Mouse (Mus musculus) midbrain, embryonic 12.5 days (tissue): ENCODE data around the gene Irgm2. TPM values are rescaled to one million over a fixed set of nuclear protein-coding genes. Genes with fewer than 3 reads are reported as not detected.
"Not testable (repeated sequence)": the region's sequence is repeated elsewhere in the genome, so short reads cannot be mapped to it uniquely, and the experiment has no call there.

ENCODE experiments used
- ATAC-seq: fragments of 200-750 bp; cut with Nextera tagmentation; 2 replicates; pipeline ENCODE4 v1.8.0; 2017; ENCODE audit warnings: low read depth, moderate TSS enrichment, moderate library complexity; ENCODE audit not compliant: low FRiP score
- H3K27ac ChIP-seq: fragments of 300-500 bp; sonication (generic); replicated peaks from 2 replicates; pipeline ENCODE4 v1.5.1; 2016; ENCODE audit warnings: mild to moderate bottlenecking
- H3K27me3 ChIP-seq: fragments of 300-500 bp; sonication (generic); 2 replicates; pipeline ENCODE4 v1.6.1; 2016; ENCODE audit warnings: mild to moderate bottlenecking
- H3K36me3 ChIP-seq: fragments of 300-500 bp; sonication (generic); 2 replicates; pipeline ENCODE4 v1.6.1; 2016
- H3K4me1 ChIP-seq: fragments of 300-500 bp; sonication (generic); 2 replicates; pipeline ENCODE4 v1.6.1; 2016
- H3K4me2 ChIP-seq: fragments of 300-500 bp; sonication (generic); replicated peaks from 2 replicates; pipeline ENCODE4 v1.6.1; 2016; ENCODE audit warnings: mild to moderate bottlenecking, moderate library complexity
- H3K4me3 ChIP-seq: fragments of 300-500 bp; sonication (generic); 2 replicates; pipeline ENCODE4 v1.5.1; 2016; ENCODE audit warnings: mild to moderate bottlenecking
- H3K9ac ChIP-seq: fragments of 300-500 bp; sonication (generic); replicated peaks from 2 replicates; pipeline ENCODE4 v1.6.1; 2016; ENCODE audit warnings: mild to moderate bottlenecking, moderate library complexity
- H3K9me3 ChIP-seq: fragments of 300-500 bp; sonication (generic); 2 replicates; pipeline ENCODE4 v1.6.1; 2016; ENCODE audit warnings: mild to moderate bottlenecking
- WGBS: fragments of 180-500 bp; shearing (Covaris S2); methylation state at CpG from one replicate; pipeline ENCODE4 v1.1.7; 2016; 5-methylcytosine and 5-hydroxymethylcytosine counted together
- polyA plus RNA-seq: library from polyadenylated mRNA; unstranded; fragments of >200 nt; fragmentation: Nextera tagmentation; extraction: Ambion mirVana; gene quantifications from 2 replicates; pipeline ENCODE4 v1.2.1, GENCODE M21; 2016

Irgm2 gene
- polyA plus RNA-seq, 1 experiment from 2014 or later, result 0.97 TPM

DNA sequence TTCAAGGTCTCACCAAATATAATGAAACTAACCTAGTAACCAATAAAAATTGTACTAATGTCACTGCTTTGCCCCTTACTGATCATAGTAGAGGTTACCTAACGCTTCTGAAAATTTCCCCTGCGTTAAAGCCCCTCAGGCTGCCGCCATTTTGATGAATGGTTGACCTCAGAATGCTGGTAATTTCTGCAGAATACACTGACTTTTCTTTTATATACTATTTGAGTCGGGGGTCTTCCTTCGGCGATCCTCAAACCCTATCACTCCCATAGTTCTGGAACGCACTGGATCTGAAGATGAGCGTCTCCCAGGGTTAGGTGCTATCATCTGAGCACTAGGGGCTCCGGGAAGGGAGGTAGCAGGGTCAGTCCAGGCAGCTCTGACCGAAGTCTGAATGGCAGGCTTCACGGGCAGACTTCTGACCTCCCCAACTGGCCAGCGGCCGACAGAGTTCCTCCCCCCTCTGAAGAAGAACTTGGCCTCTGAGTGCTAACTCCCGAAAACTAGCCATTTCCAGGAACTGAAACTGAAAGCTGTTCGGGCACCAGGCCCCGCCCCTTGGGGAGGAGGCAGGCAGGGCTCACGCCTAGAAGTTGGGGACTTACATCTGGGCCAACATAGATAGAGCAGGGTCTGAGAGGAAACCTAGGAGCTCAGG is 15.1 kb downstream of the Irgm2 start:
- no peaks in the 10 kb centered on the region for H3K27me3 ChIP-seq
- peak overlapping the region; percentile 27 for H3K4me3 ChIP-seq
- no peak overlapping the region for H3K9ac ChIP-seq
- no peaks in the 10 kb centered on the region for H3K9me3 ChIP-seq
- 52% methylated on average over 17 of the region's 17 CpGs for WGBS
- no peaks in the 10 kb centered on the region for H3K36me3 ChIP-seq
- no peak overlapping the region for H3K27ac ChIP-seq
- peak overlapping the region; percentile 38 for H3K4me2 ChIP-seq
- H3K4me1 ChIP-seq, result peaks cover 6% of the 10 kb centered on the region; the same call in 1 of the 2 replicates
- no peak for ATAC-seq

DNA sequence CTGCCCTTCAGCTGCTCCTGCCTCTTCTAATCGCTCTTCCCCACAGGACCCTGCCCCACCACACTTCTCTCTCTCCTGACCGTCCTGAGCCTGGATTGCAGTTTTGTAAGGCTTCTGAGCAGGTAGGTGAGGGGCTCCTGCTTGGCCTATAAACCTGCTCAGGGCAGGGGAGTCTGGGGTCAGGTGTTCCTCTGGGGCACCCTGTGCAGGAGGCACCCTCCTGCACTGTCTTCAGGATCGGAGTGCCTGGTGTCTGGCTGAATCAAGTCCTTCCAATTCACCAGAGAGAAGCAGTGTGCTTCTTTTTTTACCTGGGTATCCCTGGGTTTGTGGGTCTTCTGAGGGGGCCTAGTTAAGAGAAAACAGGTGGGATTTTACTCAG is 15.6 kb downstream of the Irgm2 start:
- not testable (repeated sequence) for H3K4me2 ChIP-seq, ATAC-seq
- WGBS, result 49% methylated on average over 3 of the region's 3 CpGs

DNA sequence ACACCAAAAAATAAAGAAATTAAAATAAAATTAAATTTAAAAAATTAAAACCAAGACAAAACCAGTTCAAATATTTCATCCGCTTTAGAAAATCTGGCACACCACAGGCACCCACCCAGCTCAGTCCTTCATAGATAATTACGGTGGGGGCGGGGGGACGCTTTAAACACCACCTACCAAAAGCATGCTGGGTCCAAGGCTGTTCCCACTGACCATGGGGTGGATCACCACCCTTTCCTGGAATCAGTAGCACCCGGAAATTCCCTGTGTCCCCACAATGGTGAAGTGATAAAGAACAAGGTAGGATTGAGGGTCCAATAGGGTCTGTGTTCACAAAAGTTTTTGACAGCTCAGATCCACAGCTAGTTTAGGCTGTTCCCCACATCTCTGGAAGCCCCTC is 16.4 kb downstream of the Irgm2 start:
- no peak overlapping the region for H3K9ac ChIP-seq
- H3K4me3 ChIP-seq, result no peak overlapping the region
- no peak for ATAC-seq
- WGBS, result 82% methylated on average over 5 of the region's 5 CpGs
- no peak overlapping the region for H3K4me2 ChIP-seq
- no peaks in the 10 kb centered on the region for H3K9me3 ChIP-seq
- peaks cover 6% of the 10 kb centered on the region; the same call in 1 of the 2 replicates for H3K4me1 ChIP-seq
- H3K36me3 ChIP-seq, result no peaks in the 10 kb centered on the region
- no peaks in the 10 kb centered on the region for H3K27me3 ChIP-seq
- no peak overlapping the region for H3K27ac ChIP-seq

More for the DNA sequence above, 15.6 kb downstream of the Irgm2 start:
- not testable (repeated sequence) for H3K36me3 ChIP-seq, H3K4me3 ChIP-seq, H3K27ac ChIP-seq, H3K9me3 ChIP-seq, H3K27me3 ChIP-seq, H3K4me1 ChIP-seq, H3K9ac ChIP-seq

DNA sequence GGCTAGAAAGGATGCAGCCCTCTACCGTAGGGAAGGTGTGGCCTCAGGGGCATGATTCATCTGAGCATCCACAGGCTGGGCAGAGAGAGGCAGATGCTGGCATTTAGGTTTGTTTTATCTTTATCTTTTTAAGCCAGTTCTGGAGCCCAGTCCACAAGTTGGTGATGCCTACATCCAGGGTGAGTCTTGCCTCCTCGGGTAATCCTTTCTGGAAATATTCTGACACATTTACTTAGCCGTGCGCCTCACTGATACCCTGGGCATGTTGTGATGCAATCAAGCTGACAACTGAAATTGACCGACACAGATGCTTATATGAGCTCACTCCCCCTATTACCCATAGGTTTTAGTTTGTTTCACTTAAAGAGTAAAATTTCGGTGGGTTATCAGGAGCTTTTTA is 17.4 kb downstream of the Irgm2 start:
- Histone ChIP-seq H3K36me3 (no peaks in the 10 kb centered on the region), H3K4me1 (no peaks in the 10 kb centered on the region), H3K4me2 (no peak overlapping the region), H3K4me3 (no peak overlapping the region), H3K9me3 (no peaks in the 10 kb centered on the region), H3K27ac (no peak overlapping the region), H3K27me3 (no peaks in the 10 kb centered on the region), H3K9ac (no peak overlapping the region)
- ATAC-seq, result no peak
- 89% methylated on average over 6 of the region's 6 CpGs for WGBS

DNA sequence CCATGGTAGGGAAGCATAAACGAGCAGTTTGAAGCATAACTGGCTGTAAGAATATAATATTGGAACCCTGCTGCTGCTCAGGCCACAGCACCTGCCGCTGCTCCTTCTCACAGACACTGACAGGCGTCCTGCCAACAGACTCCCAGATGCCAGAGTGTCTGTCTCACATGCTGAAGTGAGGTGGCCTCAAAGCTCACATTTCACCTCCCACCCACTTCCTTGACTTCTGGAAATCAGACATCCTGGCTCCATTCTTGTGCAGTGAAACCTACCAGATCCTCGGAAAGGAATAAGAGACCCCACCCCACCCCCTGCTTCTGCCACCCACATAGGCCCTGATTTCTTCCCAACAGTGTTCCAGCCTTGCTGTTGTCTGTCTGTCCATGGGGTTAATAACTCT is 24.3 kb downstream of the Irgm2 start:
- Histone ChIP-seq H3K9me3 (no peaks in the 10 kb centered on the region), H3K9ac (no peak overlapping the region), H3K4me2 (no peak overlapping the region), H3K27me3 (no peaks in the 10 kb centered on the region), H3K36me3 (no peaks in the 10 kb centered on the region), H3K27ac (no peak overlapping the region), H3K4me1 (no peaks in the 10 kb centered on the region), H3K4me3 (no peak overlapping the region)
- ATAC-seq, result no peak
- WGBS, result 56% methylated on average over 4 of the region's 4 CpGs

DNA sequence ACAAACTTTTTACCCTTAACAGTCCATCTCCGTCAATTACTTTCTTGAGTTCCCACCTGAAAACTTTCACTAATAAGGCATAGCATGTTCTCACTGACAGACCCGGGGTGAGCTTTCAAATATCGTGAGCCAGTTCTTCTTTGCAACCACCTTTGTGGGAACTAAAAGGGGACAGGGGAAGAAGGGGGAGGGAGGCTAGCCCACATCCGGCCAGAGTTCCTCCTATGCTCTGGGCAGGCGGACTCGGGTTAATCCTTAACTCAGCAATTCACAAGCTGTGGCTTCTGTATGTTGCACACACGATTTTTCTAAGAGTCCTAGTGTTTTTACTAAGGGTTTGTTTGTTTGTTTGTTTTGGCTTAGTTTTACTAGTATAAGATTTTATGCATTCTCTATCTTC is 24.9 kb downstream of the Irgm2 start:
- Histone ChIP-seq H3K27me3 (no peaks in the 10 kb centered on the region), H3K4me3 (no peak overlapping the region), H3K4me1 (no peaks in the 10 kb centered on the region), H3K9me3 (no peaks in the 10 kb centered on the region), H3K9ac (no peak overlapping the region), H3K27ac (no peak overlapping the region), H3K36me3 (no peaks in the 10 kb centered on the region), H3K4me2 (no peak overlapping the region)
- 62% methylated on average over 7 of the region's 7 CpGs for WGBS
- ATAC-seq, result no peak

DNA sequence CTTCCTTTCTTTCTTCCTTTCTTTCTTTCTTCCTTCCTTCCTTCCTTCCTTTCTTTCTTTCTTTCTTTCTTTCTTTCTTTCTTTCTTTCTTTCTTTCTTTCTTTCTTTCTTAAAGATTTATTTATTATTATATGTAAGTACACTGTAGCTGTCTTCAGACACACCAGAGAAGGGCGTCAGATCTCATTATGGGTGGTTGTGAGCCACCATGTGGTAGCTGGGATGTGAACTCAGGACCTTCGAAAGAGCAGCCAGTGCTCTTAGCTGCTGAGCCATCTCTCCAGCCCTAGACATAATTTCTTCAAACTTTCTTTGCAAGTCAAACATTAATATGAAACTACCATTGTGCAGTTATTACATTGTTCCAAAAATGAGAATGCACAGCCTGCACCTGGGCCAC is 25.5 kb downstream of the Irgm2 start:
- not testable (repeated sequence) for H3K4me1 ChIP-seq, H3K27ac ChIP-seq, H3K9ac ChIP-seq, ATAC-seq, H3K36me3 ChIP-seq, H3K27me3 ChIP-seq, H3K9me3 ChIP-seq, H3K4me3 ChIP-seq, H3K4me2 ChIP-seq
- WGBS, result 78% methylated on average over 2 of the region's 2 CpGs

DNA sequence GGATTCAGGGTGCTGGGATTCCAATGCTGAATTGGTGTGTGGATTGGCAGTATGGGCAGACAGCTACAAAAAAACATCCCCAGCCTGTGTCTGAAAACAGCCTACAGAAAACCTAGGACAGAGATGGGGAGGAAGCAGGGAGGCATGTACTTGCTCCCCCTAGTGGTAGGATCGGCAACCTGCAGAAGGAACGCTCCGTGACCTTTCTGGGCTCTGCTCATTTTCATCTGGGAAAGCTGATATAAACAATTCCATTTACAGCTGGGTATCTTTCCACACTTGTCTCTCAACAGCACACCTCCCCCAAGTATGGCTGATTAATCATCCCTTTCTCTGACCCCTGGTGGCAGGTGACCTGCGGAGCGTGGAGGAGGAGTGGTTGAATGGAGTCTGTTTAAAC is 26.2 kb downstream of the Irgm2 start:
- no peaks in the 10 kb centered on the region for H3K9me3 ChIP-seq
- H3K4me2 ChIP-seq, result no peak overlapping the region
- H3K27ac ChIP-seq, result no peak overlapping the region
- H3K9ac ChIP-seq, result no peak overlapping the region
- H3K4me1 ChIP-seq, result no peaks in the 10 kb centered on the region
- no peaks in the 10 kb centered on the region for H3K36me3 ChIP-seq
- H3K4me3 ChIP-seq, result no peak overlapping the region
- 13% methylated on average over 5 of the region's 5 CpGs for WGBS
- ATAC-seq, result no peak
- H3K27me3 ChIP-seq, result no peaks in the 10 kb centered on the region

DNA sequence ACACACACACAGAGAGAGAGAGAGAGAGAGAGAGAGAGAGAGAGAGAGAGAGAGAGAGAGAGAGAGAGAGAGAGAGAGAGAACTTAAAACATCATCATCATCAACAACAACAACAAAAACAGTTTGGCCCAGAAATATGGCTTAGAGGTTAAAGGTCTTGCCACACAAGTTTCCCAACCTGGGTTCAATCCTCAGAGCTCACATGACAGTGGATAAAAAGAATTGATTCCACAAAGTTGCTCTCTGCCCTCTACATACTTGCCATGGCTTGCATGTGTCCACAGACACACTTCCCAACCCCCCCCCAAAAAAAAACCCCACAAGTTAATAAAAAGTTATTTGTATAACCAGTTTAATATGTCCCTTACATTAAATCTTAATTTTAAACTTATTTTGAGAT is 27.0 kb downstream of the Irgm2 start:
- Histone ChIP-seq H3K27ac (no peak overlapping the region), H3K9me3 (no peaks in the 10 kb centered on the region), H3K9ac (no peak overlapping the region), H3K4me2 (no peak overlapping the region), H3K4me3 (no peak overlapping the region), H3K27me3 (no peaks in the 10 kb centered on the region), H3K36me3 (no peaks in the 10 kb centered on the region), H3K4me1 (no peaks in the 10 kb centered on the region)
- no peak for ATAC-seq

DNA sequence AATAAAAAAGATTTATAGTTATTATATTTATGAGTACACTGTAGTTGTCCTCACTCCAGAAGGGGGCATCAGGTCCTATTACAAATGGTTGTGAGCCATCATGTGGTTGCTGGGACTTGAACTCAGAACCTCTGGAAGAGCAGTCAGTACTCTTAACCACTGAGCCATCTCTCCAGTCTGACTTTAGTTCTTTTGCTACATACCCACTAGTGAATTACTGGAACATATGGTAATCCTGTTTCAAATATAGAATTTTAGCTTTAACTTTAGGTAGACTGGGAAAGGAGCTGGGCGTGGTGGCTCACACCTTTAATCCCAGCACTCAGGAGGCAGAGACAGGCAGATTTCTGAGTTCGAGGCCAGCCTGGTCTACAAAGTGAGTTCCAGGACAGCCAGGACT is 28.6 kb downstream of the Irgm2 start:
- not testable (repeated sequence) for H3K9me3 ChIP-seq, H3K27ac ChIP-seq, H3K4me1 ChIP-seq, H3K36me3 ChIP-seq, H3K27me3 ChIP-seq, ATAC-seq, H3K4me2 ChIP-seq, H3K9ac ChIP-seq, H3K4me3 ChIP-seq
- WGBS, result 93% methylated on average over 2 of the region's 2 CpGs

DNA sequence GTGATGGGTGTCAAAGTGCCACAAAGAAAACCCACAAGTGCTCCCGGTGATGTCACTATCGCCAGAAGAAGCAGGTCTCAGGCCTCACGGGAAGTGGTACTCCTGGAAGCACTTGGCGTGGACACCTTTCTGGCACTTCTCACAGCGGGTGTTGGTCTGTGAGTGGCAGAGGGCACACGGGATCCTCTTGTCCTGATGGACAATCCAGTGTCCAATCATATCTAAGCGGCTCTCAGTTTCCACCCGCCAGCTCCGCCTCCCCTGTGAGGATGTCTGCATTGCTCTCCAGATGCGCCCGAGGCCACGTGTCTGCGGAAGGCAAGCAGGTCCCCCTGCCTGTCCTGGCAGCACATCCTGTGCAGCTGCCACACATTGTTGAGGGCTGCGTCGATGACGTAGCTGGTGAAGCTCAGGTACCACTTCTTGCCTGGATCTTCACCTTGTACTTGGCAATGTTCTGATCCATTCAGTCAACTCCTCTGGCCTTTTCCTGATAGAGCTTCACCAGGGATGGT is 31.0 kb downstream of the Irgm2 start:
- Histone ChIP-seq H3K9me3 (no peaks in the 10 kb centered on the region), H3K4me2 (no peak overlapping the region), H3K27ac (no peak overlapping the region), H3K27me3 (0 out of 2 replicates have a peak, but pooled peaks cover 5% of the 10 kb centered on the region), H3K9ac (no peak overlapping the region), H3K36me3 (no peaks in the 10 kb centered on the region), H3K4me3 (no peak overlapping the region), H3K4me1 (no peaks in the 10 kb centered on the region)
- WGBS, result 75% methylated on average over 16 of the region's 16 CpGs
- no peak for ATAC-seq

DNA sequence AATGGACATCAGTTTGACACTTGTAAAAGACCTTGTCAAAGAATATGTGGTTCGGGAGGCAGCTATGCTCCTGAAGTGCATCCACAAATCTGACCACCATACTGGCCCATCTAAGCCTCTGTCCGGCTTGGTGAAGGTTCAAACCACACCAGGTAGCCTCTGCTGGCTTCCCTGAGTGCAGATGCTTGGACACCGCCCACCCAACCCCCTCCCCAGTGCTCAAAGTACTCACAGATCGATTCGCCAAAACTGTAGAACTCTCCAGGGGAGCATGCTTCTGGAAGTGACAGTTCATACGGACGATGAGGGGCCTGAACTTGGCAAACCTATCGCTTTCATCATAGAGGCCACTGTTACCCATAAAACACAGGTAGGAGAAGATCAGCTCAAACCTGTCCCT is 31.7 kb downstream of the Irgm2 start:
- Histone ChIP-seq H3K4me3 (no peak overlapping the region), H3K36me3 (no peaks in the 10 kb centered on the region), H3K4me1 (no peaks in the 10 kb centered on the region), H3K27ac (no peak overlapping the region), H3K9ac (no peak overlapping the region), H3K9me3 (no peaks in the 10 kb centered on the region), H3K27me3 (0 out of 2 replicates have a peak, but pooled peaks cover 5% of the 10 kb centered on the region), H3K4me2 (no peak overlapping the region)
- no peak for ATAC-seq
- WGBS, result 88% methylated on average over 8 of the region's 8 CpGs

DNA sequence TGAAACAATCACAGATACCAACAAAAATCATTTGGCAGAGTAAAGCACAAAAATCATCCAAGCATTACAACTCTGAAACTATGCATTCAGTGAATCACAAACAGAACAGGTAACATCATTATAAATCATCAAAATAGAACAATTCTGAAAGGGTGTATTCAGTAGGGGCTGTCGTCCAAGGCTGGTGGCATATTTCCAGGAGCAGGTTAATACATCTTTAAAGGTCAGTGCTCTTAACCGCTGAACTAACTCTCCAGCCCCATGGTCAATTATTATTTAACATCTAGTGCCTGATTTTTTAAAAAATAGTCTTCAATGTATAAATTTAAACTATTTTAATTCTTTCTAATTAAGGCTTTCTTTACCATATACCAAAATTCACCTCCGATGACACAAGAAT is 35.1 kb downstream of the Irgm2 start:
- not testable (repeated sequence) for H3K9ac ChIP-seq, H3K4me3 ChIP-seq, H3K27ac ChIP-seq, H3K27me3 ChIP-seq, H3K9me3 ChIP-seq, H3K36me3 ChIP-seq, H3K4me2 ChIP-seq, ATAC-seq, H3K4me1 ChIP-seq
- WGBS, result 86% methylated on average over 3 of the region's 3 CpGs
